Mouse (Mus musculus): ENCODE measurements around the gene Fam240a. TPM values are rescaled to one million over a fixed set of nuclear protein-coding genes. Genes with fewer than 3 reads are reported as not detected.

Fam240a gene
- polyA plus RNA-seq, 1 experiment, result not detected

GRCm38 (mm10) chr9:110887388-110888303 lies 29.0 kb downstream of the Fam240a start:
- H3K4me3 ChIP-seq (ENCODE audit: insufficient read depth, low read length), result no peak overlapping the region
- no peak for TF ChIP-seq POLR2A (IDR thresholded peaks at IDR 0.05; ENCODE audit: extremely low read depth, insufficient read depth, low read length)
- TF ChIP-seq CTCF (IDR thresholded peaks at IDR 0.05; ENCODE audit: extremely low read depth, insufficient read depth, low read length), result no peak
- no peak overlapping the region for H3K27ac ChIP-seq (ENCODE audit: insufficient read depth, low read length)
- no peaks in the 10 kb centered on the region for H3K4me1 ChIP-seq (ENCODE audit: control insufficient read depth, insufficient read depth, low read length)

DNA sequence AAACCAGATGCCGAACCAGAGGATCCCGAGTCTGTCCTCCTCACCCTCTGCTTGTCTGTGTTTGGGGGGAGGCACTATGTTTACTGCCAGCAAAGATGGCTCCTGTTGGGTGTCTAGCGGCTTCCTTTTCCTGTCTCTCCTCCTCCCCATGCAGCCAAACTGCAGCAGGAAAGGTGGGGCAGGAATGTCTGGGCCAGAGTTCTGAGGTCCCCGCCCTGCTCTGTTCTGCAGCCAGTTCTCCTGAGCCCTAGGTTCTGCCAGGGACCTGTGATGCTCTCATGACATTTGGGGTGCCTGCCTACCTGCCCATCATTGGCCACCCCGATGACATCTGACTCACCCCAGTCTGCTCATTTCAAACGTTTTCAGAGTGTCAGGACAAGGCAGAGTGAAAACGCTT lies 34.7 kb downstream of the Fam240a start:
- Histone ChIP-seq H3K4me1 (ENCODE audit: control insufficient read depth, insufficient read depth, low read length) (peaks cover 2% of the 10 kb centered on the region; the same call in 1 of the 2 replicates), H3K27ac (ENCODE audit: insufficient read depth, low read length) (no peak overlapping the region), H3K4me3 (ENCODE audit: insufficient read depth, low read length) (no peak overlapping the region)
- no peak for TF ChIP-seq POLR2A (IDR thresholded peaks at IDR 0.05; ENCODE audit: extremely low read depth, insufficient read depth, low read length)
- TF ChIP-seq CTCF (IDR thresholded peaks at IDR 0.05; ENCODE audit: extremely low read depth, insufficient read depth, low read length), result no peak

DNA sequence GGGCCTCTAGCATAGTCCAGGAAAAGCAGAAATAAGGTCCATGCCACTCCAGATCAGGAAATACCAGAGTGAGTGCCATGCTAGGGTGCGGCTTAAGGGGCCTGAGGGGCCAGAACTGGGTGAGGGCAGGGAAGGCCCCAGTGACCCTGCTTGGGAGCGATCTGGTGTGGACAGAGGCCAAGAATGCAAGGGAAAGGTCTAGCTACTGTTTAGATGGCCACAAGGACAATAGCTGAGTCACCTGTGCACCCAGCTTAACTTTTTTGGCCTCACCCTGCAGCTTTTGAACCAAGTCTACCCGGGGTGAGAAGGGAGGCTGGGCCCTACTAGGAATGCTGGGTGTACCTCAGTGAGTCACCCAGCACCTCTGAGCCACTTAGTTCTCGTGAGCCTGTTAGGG lies 35.9 kb downstream of the Fam240a start:
- peak overlapping the region; percentile 41 for H3K4me3 ChIP-seq (ENCODE audit: insufficient read depth, low read length)
- no peak for TF ChIP-seq POLR2A (IDR thresholded peaks at IDR 0.05; ENCODE audit: extremely low read depth, insufficient read depth, low read length)
- no peak for TF ChIP-seq CTCF (IDR thresholded peaks at IDR 0.05; ENCODE audit: extremely low read depth, insufficient read depth, low read length)
- no peak overlapping the region for H3K27ac ChIP-seq (ENCODE audit: insufficient read depth, low read length)
- peaks cover 2% of the 10 kb centered on the region; the same call in 1 of the 2 replicates for H3K4me1 ChIP-seq (ENCODE audit: control insufficient read depth, insufficient read depth, low read length)

GRCm38 (mm10) chr9:110879998-110880561 lies 36.6 kb downstream of the Fam240a start, which contains the start of gene Tmie:
Gene Tmie, minus strand, starts transcription at chr9:110880113.
- Histone ChIP-seq H3K27ac (ENCODE audit: insufficient read depth, low read length) (peak within 1 kb of the TSS; percentile 88), H3K4me1 (ENCODE audit: control insufficient read depth, insufficient read depth, low read length) (peaks cover 2% of the 10 kb centered on the region; the same call in 1 of the 2 replicates), H3K4me3 (ENCODE audit: insufficient read depth, low read length) (peak within 1 kb of the TSS; percentile 41)
- TF ChIP-seq POLR2A (IDR thresholded peaks at IDR 0.05; ENCODE audit: extremely low read depth, insufficient read depth, low read length), result peak; percentile 59
- TF ChIP-seq CTCF (IDR thresholded peaks at IDR 0.05; ENCODE audit: extremely low read depth, insufficient read depth, low read length), result no peak

GRCm38 (mm10) chr9:110879191-110879920 lies 37.3 kb downstream of the Fam240a start, which contains the start of gene Als2cl:
Gene Als2cl, plus strand, starts transcription at chr9:110879870.
- peak within 1 kb of the TSS; percentile 41 for H3K4me3 ChIP-seq (ENCODE audit: insufficient read depth, low read length)
- peaks cover 2% of the 10 kb centered on the region; the same call in 1 of the 2 replicates for H3K4me1 ChIP-seq (ENCODE audit: control insufficient read depth, insufficient read depth, low read length)
- peak within 1 kb of the TSS; percentile 88 for H3K27ac ChIP-seq (ENCODE audit: insufficient read depth, low read length)
- TF ChIP-seq POLR2A (IDR thresholded peaks at IDR 0.05; ENCODE audit: extremely low read depth, insufficient read depth, low read length) (0 out of 2 replicates have a peak, but pooled peaks have one; percentile 23), CTCF (IDR thresholded peaks at IDR 0.05; ENCODE audit: extremely low read depth, insufficient read depth, low read length) (no peak)

- Histone ChIP-seq H3K27ac (ENCODE audit: insufficient read depth, low read length) (no peak overlapping the region), H3K4me3 (ENCODE audit: insufficient read depth, low read length) (no peak overlapping the region), H3K4me1 (ENCODE audit: control insufficient read depth, insufficient read depth, low read length) (peaks cover 2% of the 10 kb centered on the region; the same call in 1 of the 2 replicates)
- TF ChIP-seq CTCF (IDR thresholded peaks at IDR 0.05; ENCODE audit: extremely low read depth, insufficient read depth, low read length) (no peak), POLR2A (IDR thresholded peaks at IDR 0.05; ENCODE audit: extremely low read depth, insufficient read depth, low read length) (no peak)
These were observed 38.8 kb downstream of the Fam240a start for GRCm38 (mm10) chr9:110877888-110878287.

GRCm38 (mm10) chr9:110877353-110877752 lies 39.3 kb downstream of the Fam240a start:
- H3K4me3 ChIP-seq (ENCODE audit: insufficient read depth, low read length), result no peak overlapping the region
- H3K27ac ChIP-seq (ENCODE audit: insufficient read depth, low read length), result no peak overlapping the region
- H3K4me1 ChIP-seq (ENCODE audit: control insufficient read depth, insufficient read depth, low read length), result peaks cover 2% of the 10 kb centered on the region; the same call in 1 of the 2 replicates
- TF ChIP-seq POLR2A (IDR thresholded peaks at IDR 0.05; ENCODE audit: extremely low read depth, insufficient read depth, low read length), result no peak
- no peak for TF ChIP-seq CTCF (IDR thresholded peaks at IDR 0.05; ENCODE audit: extremely low read depth, insufficient read depth, low read length)

DNA sequence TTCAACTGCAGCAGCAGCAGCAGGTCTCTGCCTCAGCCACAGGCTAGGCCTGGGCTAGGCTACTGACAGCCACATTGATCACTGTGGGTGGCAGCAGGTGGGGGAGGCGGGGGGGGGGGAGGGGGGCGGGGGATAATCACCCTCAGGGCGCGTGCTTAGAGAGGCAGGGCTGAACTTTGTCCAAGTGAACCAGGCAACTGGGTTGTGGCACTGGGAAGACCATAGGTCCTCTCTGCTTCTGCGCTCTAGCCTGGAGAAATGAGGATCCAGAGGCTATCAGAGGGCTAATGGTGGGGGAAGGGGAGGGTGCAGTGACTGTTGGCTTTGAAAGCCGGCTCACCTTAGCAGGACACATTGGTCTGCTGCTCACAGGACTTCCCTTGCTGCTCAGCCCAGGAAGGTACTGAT lies 41.4 kb downstream of the Fam240a start:
- H3K4me1 ChIP-seq (ENCODE audit: control insufficient read depth, insufficient read depth, low read length), result peaks cover 2% of the 10 kb centered on the region; the same call in 1 of the 2 replicates
- H3K27ac ChIP-seq (ENCODE audit: insufficient read depth, low read length), result no peak overlapping the region
- TF ChIP-seq POLR2A (IDR thresholded peaks at IDR 0.05; ENCODE audit: extremely low read depth, insufficient read depth, low read length) (no peak), CTCF (IDR thresholded peaks at IDR 0.05; ENCODE audit: extremely low read depth, insufficient read depth, low read length) (no peak)

GRCm38 (mm10) chr9:110874660-110875191 lies 41.9 kb downstream of the Fam240a start:
- Histone ChIP-seq H3K4me3 (ENCODE audit: insufficient read depth, low read length) (no peak overlapping the region), H3K4me1 (ENCODE audit: control insufficient read depth, insufficient read depth, low read length) (peaks cover 2% of the 10 kb centered on the region; the same call in 1 of the 2 replicates), H3K27ac (ENCODE audit: insufficient read depth, low read length) (no peak overlapping the region)
- TF ChIP-seq POLR2A (IDR thresholded peaks at IDR 0.05; ENCODE audit: extremely low read depth, insufficient read depth, low read length), result no peak
- TF ChIP-seq CTCF (IDR thresholded peaks at IDR 0.05; ENCODE audit: extremely low read depth, insufficient read depth, low read length), result no peak

More for the DNA sequence above, 41.4 kb downstream of the Fam240a start:
- no peak overlapping the region for H3K4me3 ChIP-seq (ENCODE audit: insufficient read depth, low read length)
